Mouse (Mus musculus) thymus, adult 2 months (tissue): Measurements from ENCODE around the gene Mre11a.

ENCODE experiments used
- CTCF ChIP-seq: fragments of 200-500 bp; IDR thresholded peaks from 2 replicates; pipeline ENCODE4 v1.5.1; 2012; ENCODE audit warnings: mild to moderate bottlenecking, control low read depth, low read length, moderate library complexity, borderline replicate concordance; ENCODE audit not compliant: control insufficient read depth, poor library complexity, insufficient read depth; ENCODE audit errors: extremely low read depth
- POLR2A ChIP-seq: fragments of 200-500 bp; IDR thresholded peaks from 2 replicates; pipeline ENCODE4 v1.6.1; 2012; ENCODE audit warnings: mild to moderate bottlenecking, low read length, control low read depth, moderate library complexity; ENCODE audit not compliant: control insufficient read depth, poor library complexity, insufficient read depth; ENCODE audit errors: extremely low read depth

- TF ChIP-seq CTCF, result no peak
- TF ChIP-seq POLR2A, result no peak
These were observed 91.5 kb downstream of the Mre11a start for GRCm38 (mm10) chr9:14875743-14876507.
